Mouse (Mus musculus) olfactory bulb, adult 2 months (tissue): ENCODE results near the gene Syt13.

ENCODE experiments used
- CTCF ChIP-seq: fragments of 200-500 bp; IDR thresholded peaks from 2 replicates; pipeline ENCODE4 v1.5.1; 2012; ENCODE audit warnings: low read depth, mild to moderate bottlenecking, low read length, moderate library complexity; ENCODE audit not compliant: insufficient read depth
- POLR2A ChIP-seq: fragments of 200-500 bp; IDR thresholded peaks from 2 replicates; pipeline ENCODE4 v1.6.1; 2012; ENCODE audit warnings: mild to moderate bottlenecking, low read depth, low read length, moderate library complexity; ENCODE audit not compliant: insufficient read depth

GRCm38 (mm10) chr2:92915659-92916631 is 1.0 kb downstream of the Syt13 start:
- TF ChIP-seq CTCF (no peak), POLR2A (no peak)
